Mouse (Mus musculus) heart, embryonic 12.5 days (tissue): ENCODE measurements around the gene Egf. TPM values are rescaled to one million over a fixed set of nuclear protein-coding genes. Genes with fewer than 3 reads are reported as not detected.

Experiments used
- ATAC-seq: fragments of 200-750 bp; cut with Nextera tagmentation; 2 replicates; pipeline ENCODE4 v1.8.0; 2017; ENCODE audit warnings: moderate TSS enrichment, moderate library complexity; ENCODE audit not compliant: insufficient number of reproducible peaks, low FRiP score
- H3K27ac ChIP-seq: fragments of 300-500 bp; sonication (generic); 2 replicates; pipeline ENCODE4 v1.5.1; 2016; ENCODE audit warnings: mild to moderate bottlenecking, moderate library complexity; ENCODE audit not compliant: poor library complexity, severe bottlenecking
- H3K27me3 ChIP-seq: fragments of 300-500 bp; sonication (generic); replicated peaks from 2 replicates; pipeline ENCODE4 v1.6.1; 2016; ENCODE audit warnings: mild to moderate bottlenecking, moderate library complexity
- H3K36me3 ChIP-seq: fragments of 300-500 bp; sonication (generic); 2 replicates; pipeline ENCODE4 v1.6.1; 2016; ENCODE audit warnings: mild to moderate bottlenecking, moderate library complexity
- H3K4me1 ChIP-seq: fragments of 300-500 bp; sonication (generic); replicated peaks from 2 replicates; pipeline ENCODE4 v1.6.1; 2016; ENCODE audit warnings: mild to moderate bottlenecking
- H3K4me2 ChIP-seq: fragments of 300-500 bp; sonication (generic); 2 replicates; pipeline ENCODE4 v1.6.1; 2016; ENCODE audit warnings: mild to moderate bottlenecking, moderate library complexity
- H3K4me3 ChIP-seq: fragments of 300-500 bp; sonication (generic); 2 replicates; pipeline ENCODE4 v1.5.1; 2016; ENCODE audit warnings: mild to moderate bottlenecking
- H3K9ac ChIP-seq: fragments of 300-500 bp; sonication (generic); 2 replicates; pipeline ENCODE4 v1.6.1; 2016; ENCODE audit warnings: mild to moderate bottlenecking, moderate library complexity
- H3K9me3 ChIP-seq: fragments of 300-500 bp; sonication (generic); replicated peaks from 2 replicates; pipeline ENCODE4 v1.6.1; 2016; ENCODE audit warnings: mild to moderate bottlenecking, moderate library complexity
- WGBS: fragments of 180-500 bp; shearing (Covaris S2); methylation state at CpG from one replicate; pipeline ENCODE4 v1.1.7; 2016; 5-methylcytosine and 5-hydroxymethylcytosine counted together
- polyA plus RNA-seq: library from polyadenylated mRNA; unstranded; fragments of >200 nt; fragmentation: Nextera tagmentation; extraction: Ambion mirVana; gene quantifications from 2 replicates; pipeline ENCODE4 v1.2.1, GENCODE M21; 2016

Egf gene
- 1.7 and 2.1 TPM in 2 replicates for polyA plus RNA-seq

DNA sequence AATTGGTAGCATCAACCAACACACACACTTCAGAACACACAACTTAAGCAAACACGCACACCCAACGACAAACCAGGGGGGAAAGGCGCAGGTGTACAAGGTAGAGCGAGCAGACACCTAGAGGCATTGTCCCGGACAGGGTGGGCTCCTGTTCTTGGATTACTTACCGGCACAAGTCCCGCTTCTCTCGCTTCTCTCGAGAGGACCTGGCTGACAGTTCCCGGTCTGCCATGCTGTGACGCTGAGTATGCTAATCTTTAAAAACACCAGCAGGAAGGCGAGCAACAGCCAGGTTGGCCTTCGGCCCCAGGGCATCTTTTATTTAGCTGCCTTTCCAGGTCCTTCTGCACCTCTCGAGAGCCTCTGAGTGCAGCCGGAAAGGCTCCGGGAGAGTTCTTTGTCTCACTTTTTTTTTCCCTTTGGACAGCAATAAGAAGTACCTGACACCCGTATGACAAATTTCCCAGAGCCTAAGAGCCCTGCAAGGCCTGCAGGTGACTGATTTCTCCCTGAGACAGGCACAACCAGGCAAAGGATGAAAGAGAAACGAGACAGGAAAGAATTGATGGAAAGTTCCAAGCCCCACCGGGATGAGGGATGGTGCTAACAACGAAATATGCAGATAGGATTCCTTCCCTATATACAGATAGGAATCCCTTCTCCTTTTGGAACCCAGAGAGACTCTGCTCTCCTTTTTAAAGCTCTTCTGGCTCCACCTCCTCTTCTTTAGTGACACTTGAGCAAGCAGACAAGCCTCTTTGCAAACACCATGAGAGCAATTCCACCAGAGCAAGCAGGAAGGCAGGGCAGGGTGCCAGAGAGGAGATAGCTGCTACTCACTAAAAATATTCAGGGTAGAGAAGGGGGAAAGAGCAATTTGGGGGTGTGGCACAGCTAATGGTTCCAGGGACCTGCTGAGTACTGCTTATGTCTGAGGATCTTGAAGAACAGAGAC, at the start of gene Egf:
Gene Egf, minus strand, starts transcription at position 667 of the 955 bp plus-strand sequence.
- Histone ChIP-seq H3K4me1 (peaks cover 28% of the 10 kb centered on the region), H3K27ac (no peak within 1 kb of the TSS), H3K9ac (peak within 1 kb of the TSS; percentile 55), H3K36me3 (no peaks in the 10 kb centered on the region), H3K4me3 (peak within 1 kb of the TSS; percentile 37), H3K9me3 (0 out of 2 replicates have a peak, but pooled peaks cover 2% of the 10 kb centered on the region), H3K4me2 (peak within 1 kb of the TSS; percentile 77), H3K27me3 (peaks cover 3% of the 10 kb centered on the region)
- WGBS, result 11% methylated on average over 20 of the region's 20 CpGs
- ATAC-seq, result peak; percentile 51; the same call in 1 of the 2 replicates

DNA sequence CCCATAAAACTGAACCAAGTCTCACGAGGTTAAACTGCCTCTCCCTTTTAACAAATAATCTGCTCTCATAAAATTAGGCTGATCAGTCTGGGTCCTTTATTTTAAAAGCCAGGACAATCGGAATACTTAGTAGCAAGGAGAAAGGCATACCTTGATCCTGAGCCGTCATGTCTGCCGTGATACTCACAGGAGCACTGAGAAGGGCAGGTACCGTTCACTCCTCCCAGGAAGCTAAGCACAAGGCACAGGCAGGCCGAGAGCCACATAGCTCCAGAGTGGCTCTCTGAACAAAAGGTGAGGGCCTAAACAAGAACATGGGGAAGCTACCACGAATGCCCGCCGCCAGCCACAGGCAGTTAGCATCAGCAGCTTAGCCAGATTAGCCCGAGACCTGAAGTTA, 48.6 kb upstream of the Egf start, which contains the start of gene Lrit3:
Gene Lrit3, minus strand, starts transcription at position 266 of the 400 bp plus-strand sequence.
- 71% methylated on average over 10 of the region's 10 CpGs for WGBS
- no peaks in the 10 kb centered on the region for H3K9me3 ChIP-seq

DNA sequence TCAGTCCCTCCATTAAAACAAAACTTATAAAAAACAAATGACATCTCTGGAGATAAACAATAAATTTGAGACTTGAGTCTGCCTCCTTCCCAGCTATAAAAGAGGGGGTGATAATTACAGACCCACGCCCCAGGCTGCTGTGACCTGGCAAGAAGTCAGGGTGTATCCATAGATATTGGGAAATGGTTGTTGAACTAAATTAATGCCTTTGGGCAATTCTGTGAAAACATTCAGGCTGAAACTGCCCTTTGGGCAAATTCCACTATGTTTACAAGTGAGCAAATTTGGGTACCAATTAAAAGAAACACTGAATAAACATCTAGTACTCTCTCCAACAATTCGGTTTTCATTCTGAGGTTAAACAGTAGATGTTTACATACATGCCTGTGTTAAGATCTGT, 43.9 kb upstream of the Egf start:
- H3K9ac ChIP-seq, result no peak overlapping the region
- H3K36me3 ChIP-seq, result no peaks in the 10 kb centered on the region
- no peaks in the 10 kb centered on the region for H3K27me3 ChIP-seq
- H3K4me3 ChIP-seq, result no peak overlapping the region
- peaks cover 5% of the 10 kb centered on the region; the same call in 1 of the 2 replicates for H3K4me1 ChIP-seq
- H3K27ac ChIP-seq, result no peak overlapping the region
- no peak for ATAC-seq
- WGBS, result 78% methylated on average over 2 of the region's 2 CpGs
- no peaks in the 10 kb centered on the region for H3K9me3 ChIP-seq
- no peak overlapping the region for H3K4me2 ChIP-seq

More for the DNA sequence above, 48.6 kb upstream of the Egf start, which contains the start of gene Lrit3:
- no peak within 1 kb of the TSS for H3K4me2 ChIP-seq
- no peak within 1 kb of the TSS for H3K9ac ChIP-seq
- no peak for ATAC-seq
- H3K27ac ChIP-seq, result no peak within 1 kb of the TSS
- H3K4me1 ChIP-seq, result no peaks in the 10 kb centered on the region
- no peaks in the 10 kb centered on the region for H3K27me3 ChIP-seq
- no peak within 1 kb of the TSS for H3K4me3 ChIP-seq
- no peaks in the 10 kb centered on the region for H3K36me3 ChIP-seq

DNA sequence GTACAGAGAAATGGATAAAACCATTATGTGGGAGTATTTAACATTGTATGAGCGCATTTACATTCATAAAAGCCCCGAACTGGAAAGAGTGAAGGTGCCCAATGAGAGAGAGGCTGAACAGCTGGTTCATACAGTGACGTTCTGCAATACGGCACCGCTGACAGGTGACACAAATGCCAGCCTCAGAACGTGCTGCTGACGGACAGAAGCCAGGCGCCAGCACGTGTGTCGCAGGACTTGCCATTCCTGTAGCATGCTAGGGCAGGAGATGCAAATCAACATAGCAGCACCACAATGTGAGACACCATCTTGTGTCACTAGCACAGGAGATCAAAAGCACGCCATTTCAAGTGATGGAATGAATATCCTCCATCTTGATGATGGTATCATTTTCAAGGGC, 43.4 kb upstream of the Egf start:
- Histone ChIP-seq H3K27me3 (no peaks in the 10 kb centered on the region), H3K4me3 (no peak overlapping the region), H3K9ac (no peak overlapping the region), H3K36me3 (no peaks in the 10 kb centered on the region), H3K4me1 (peaks cover 5% of the 10 kb centered on the region; the same call in 1 of the 2 replicates), H3K4me2 (peak overlapping the region; percentile 25; the same call in 1 of the 2 replicates), H3K27ac (no peak overlapping the region), H3K9me3 (no peaks in the 10 kb centered on the region)
- no peak for ATAC-seq
- 44% methylated on average over 11 of the region's 11 CpGs for WGBS

DNA sequence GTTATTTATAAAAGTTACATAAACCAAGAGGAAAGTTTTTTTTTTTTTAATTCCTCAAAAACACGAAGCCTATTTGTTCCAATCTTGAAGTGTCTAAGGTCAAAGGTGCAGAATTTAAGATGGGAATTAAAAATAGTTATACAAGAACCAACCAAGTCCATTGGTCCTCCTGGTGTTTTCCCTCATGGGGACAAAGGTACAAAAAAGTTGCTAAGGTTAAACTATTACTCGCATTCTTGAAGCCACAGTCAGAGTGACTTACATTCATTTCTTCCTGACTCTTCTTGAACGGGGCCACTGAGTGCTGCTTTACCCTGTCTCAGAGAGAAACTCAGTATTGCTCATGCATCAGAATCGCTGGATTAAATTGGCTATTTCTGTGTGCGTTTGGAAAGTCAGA, 42.2 kb upstream of the Egf start:
- Histone ChIP-seq H3K9ac (no peak overlapping the region), H3K4me1 (peaks cover 5% of the 10 kb centered on the region; the same call in 1 of the 2 replicates), H3K27me3 (no peaks in the 10 kb centered on the region), H3K4me3 (no peak overlapping the region), H3K9me3 (no peaks in the 10 kb centered on the region), H3K4me2 (no peak overlapping the region), H3K27ac (no peak overlapping the region), H3K36me3 (no peaks in the 10 kb centered on the region)
- no peak for ATAC-seq
- WGBS, result 75% methylated on average over 5 of the region's 5 CpGs

DNA sequence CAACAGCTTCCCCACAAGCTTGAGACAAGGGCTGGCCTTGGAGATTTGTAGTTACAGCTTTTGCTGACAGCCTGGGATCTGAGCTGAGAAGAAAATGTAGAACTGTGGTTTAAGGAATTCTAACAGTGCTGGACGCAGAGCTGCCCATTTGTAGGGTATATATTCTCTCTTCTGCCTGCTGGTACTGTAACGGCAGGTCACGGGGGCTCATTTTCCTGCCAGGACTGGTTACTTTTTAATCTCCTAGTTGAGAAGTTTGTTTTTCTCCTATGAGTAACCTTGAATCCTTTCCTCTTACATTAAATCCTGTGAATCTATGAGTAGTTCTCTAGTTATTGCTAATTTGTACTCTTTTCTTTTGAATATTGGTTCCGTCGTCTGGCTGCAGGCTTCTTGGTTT, 38.7 kb upstream of the Egf start:
- Histone ChIP-seq H3K4me2 (no peak overlapping the region), H3K27ac (no peak overlapping the region), H3K36me3 (no peaks in the 10 kb centered on the region), H3K4me1 (peaks cover 5% of the 10 kb centered on the region; the same call in 1 of the 2 replicates), H3K27me3 (no peaks in the 10 kb centered on the region; the same call in 1 of the 2 replicates), H3K4me3 (no peak overlapping the region), H3K9me3 (no peaks in the 10 kb centered on the region), H3K9ac (no peak overlapping the region)
- 86% methylated on average over 5 of the region's 5 CpGs for WGBS
- no peak for ATAC-seq

DNA sequence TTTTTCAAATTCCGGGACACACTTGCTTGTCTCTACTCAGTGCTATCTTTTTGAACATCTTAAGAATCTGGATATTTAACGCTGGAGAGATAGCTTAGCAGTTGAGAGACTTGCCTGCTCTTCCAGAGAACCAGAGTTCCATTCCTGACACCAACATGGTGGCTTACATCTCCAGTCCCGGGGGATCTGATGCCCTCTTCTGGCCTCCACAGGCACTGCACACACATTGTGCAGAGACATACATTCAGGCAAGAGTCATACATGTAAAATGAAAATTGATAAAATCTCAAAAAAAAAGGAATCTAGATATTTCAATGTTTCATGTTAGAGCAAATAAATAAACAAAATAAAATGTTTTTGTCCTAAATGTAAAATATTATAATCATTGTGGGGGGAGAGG, 27.6 kb upstream of the Egf start:
- no peaks in the 10 kb centered on the region for H3K27me3 ChIP-seq
- 80% methylated on average over 3 of the region's 3 CpGs for WGBS
- no peak for ATAC-seq

DNA sequence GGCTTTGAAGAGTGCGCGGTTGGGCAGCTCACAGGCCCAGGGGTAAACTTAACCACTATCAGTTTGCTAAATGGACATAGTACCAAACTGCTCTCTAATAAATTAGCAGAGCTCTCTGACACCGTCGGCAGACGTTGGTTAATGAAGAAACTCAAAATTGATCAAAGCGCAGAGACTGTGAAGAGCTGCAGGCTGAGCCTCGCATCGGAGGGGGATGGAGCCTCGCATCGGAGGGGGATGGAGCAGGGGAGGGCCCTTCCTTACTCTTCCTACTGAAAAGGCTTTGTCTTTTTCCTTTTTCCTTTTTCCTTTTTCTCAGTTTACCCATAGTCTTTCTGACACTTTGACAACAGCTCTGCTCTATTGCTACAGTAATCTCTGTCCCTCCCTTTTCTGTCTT, 26.3 kb upstream of the Egf start:
- no peaks in the 10 kb centered on the region for H3K27me3 ChIP-seq
- H3K4me1 ChIP-seq, result no peaks in the 10 kb centered on the region
- WGBS, result 56% methylated on average over 10 of the region's 10 CpGs
- no peak for ATAC-seq
- no peak overlapping the region for H3K4me3 ChIP-seq
- H3K9me3 ChIP-seq, result no peaks in the 10 kb centered on the region
- H3K9ac ChIP-seq, result no peak overlapping the region
- no peaks in the 10 kb centered on the region for H3K36me3 ChIP-seq
- H3K4me2 ChIP-seq, result no peak overlapping the region
- no peak overlapping the region for H3K27ac ChIP-seq

More for the DNA sequence above, 27.6 kb upstream of the Egf start:
- H3K4me2 ChIP-seq, result no peak overlapping the region
- no peaks in the 10 kb centered on the region for H3K9me3 ChIP-seq
- no peaks in the 10 kb centered on the region for H3K36me3 ChIP-seq
- H3K27ac ChIP-seq, result no peak overlapping the region
- no peak overlapping the region for H3K9ac ChIP-seq
- no peak overlapping the region for H3K4me3 ChIP-seq
- no peaks in the 10 kb centered on the region for H3K4me1 ChIP-seq

DNA sequence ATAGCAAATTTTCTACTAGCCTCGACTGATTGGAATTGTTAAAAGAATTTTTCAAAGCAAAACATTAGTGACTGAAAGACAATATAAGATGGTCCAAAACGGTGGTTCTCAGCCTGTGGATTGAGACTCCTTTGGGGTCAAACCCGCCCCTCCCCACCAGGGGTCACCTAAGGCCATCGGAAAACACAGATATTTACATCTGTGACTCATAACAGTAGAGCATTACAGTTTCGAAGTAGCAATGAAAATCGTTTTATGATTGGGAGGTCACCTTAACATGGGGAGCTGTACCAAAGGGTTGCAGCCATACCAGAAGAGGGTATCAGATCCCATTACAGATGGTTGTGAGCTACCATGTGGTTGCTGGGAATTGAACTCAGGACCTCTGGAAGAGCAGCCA, 16.1 kb upstream of the Egf start:
- 74% methylated on average over 6 of the region's 6 CpGs for WGBS
- Histone ChIP-seq H3K4me1 (no peaks in the 10 kb centered on the region), H3K9me3 (no peaks in the 10 kb centered on the region), H3K4me2 (no peak overlapping the region), H3K36me3 (no peaks in the 10 kb centered on the region), H3K27ac (no peak overlapping the region), H3K4me3 (no peak overlapping the region), H3K9ac (no peak overlapping the region), H3K27me3 (no peaks in the 10 kb centered on the region)
- no peak for ATAC-seq

DNA sequence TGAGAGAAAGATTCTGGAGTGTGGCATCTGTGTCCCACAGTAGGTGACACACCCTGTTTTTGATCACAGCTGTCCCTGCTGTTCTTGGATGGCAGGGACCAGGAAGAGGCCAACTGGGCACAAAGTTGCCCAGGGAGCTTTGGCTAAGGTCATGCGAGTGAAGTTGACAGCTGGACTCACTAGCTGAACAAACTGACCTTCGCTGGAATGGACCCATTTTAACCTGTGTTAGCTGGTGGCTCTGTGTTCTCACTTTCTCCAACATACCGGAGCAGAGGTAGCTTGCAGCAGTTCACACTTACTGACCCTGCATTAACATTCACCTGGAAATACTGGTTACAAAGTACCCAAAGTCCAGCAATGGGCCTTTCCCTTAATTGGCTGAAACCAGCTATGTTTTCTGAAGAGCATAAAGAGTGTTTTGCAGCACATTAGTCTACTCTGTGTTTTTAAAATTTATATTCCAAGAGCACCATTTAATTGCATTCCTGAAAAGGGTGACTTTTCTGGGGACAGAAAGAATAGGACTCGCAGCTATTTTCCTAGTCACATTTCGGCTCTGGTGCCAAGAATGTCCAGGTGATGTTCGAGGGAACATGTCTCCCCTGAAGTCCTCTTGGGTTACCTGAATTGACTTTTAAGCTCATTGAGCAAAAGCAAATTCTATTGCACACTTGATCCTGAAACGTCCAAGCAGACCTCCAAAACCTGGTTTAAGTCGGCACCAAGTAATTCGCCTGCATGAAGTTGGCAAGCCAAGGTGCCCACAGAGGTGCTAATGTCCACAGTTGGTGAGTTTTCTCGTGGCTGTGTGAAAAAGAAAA, 12.1 kb upstream of the Egf start:
- Histone ChIP-seq H3K36me3 (no peaks in the 10 kb centered on the region), H3K4me3 (no peak overlapping the region), H3K27ac (no peak overlapping the region), H3K9ac (no peak overlapping the region), H3K4me2 (no peak overlapping the region), H3K4me1 (no peaks in the 10 kb centered on the region), H3K9me3 (no peaks in the 10 kb centered on the region), H3K27me3 (no peaks in the 10 kb centered on the region)
- no peak for ATAC-seq
- WGBS, result 79% methylated on average over 10 of the region's 10 CpGs

DNA sequence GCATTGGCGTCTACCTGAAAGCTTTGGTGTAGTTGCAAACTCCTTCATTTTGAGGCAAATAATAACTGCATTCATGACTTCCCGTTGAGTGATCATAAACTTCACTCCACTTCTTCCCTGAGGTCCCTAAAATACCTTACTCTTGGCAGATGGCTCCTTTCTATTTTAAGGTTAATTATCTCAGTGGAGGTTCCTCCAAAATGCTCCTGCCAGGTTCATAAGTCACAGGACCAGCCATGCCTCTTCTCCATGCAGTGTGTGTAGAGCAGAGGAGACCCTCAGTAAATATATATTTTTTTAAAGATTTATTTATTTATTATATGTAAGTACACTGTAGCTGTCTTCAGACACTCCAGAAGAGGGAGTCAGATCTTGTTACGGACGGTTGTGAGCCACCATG, 11.0 kb upstream of the Egf start:
- Histone ChIP-seq H3K9me3 (no peaks in the 10 kb centered on the region), H3K4me1 (no peaks in the 10 kb centered on the region), H3K4me2 (no peak overlapping the region), H3K36me3 (no peaks in the 10 kb centered on the region), H3K27ac (no peak overlapping the region), H3K4me3 (no peak overlapping the region), H3K27me3 (no peaks in the 10 kb centered on the region), H3K9ac (no peak overlapping the region)
- 76% methylated on average over 4 of the region's 4 CpGs for WGBS
- no peak for ATAC-seq
